Mouse (Mus musculus): Measurements from ENCODE around the gene Creb3l1.

GRCm38 (mm10) chr2:92034273-92034672 lies 10.0 kb upstream of the Creb3l1 start:
- TF ChIP-seq CTCF (IDR thresholded peaks at IDR 0.05; ENCODE audit: control insufficient read depth, insufficient read depth, insufficient replicate concordance, low read depth, low read length) (no peak), POLR2A (IDR thresholded peaks at IDR 0.05; ENCODE audit: control insufficient read depth, low read depth, low read length) (no peak)
